Mouse (Mus musculus): ENCODE measurements around the gene Fkbp14. TPM values are rescaled to one million over a fixed set of nuclear protein-coding genes. Genes with fewer than 3 reads are reported as not detected.

The Fkbp14 gene
- polyA plus RNA-seq, 1 experiment from 2014 or later = 8.7 TPM

DNA sequence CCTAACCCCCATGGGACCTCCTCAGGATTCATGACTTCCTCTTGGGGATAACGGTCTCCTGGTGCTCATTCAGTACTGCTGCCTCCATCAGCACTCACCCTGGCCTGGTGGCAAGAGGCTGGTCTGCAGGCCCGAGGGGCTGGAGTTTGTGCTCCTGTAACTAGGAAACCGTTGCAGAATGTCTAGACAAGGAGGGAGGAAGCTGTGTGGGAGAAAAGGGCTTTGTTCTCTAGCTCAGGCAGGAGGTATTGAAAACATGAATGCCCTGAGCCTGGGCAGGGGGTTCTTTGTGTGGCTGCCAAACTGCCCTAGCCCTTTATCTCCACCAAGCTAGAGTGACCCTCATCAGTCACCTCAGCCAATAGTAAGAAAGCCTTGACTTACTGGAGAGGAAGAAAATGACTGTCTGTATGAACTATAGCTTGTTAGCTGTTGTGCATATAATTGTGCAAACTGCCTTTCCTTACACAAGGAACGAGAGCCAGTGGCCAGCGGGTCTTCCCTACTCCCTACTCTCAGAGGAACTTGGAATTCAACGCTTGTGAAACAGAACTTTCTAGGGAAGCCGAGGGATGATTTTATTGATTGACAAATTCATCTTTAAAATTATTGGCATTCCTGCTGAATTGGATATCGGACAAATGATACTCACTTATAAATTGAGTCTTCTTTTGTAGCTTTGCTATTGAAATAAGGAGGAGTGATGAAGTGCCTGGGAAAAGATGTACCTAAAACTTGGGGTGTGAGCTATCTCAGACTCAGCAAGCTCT is 42.6 kb downstream of the Fkbp14 start:
- Histone ChIP-seq H3K36me3 (ENCODE audit: control insufficient read depth, insufficient read depth) (no peaks in the 10 kb centered on the region), H3K27me3 (replicated peaks; ENCODE audit: control insufficient read depth, insufficient read depth, low read length) (no peaks in the 10 kb centered on the region), H3K27ac (ENCODE audit: low read depth, low read length) (no peak overlapping the region), H3K9me3 (ENCODE audit: control insufficient read depth) (no peaks in the 10 kb centered on the region), H3K4me3 (ENCODE audit: low read depth, low read length) (no peak overlapping the region), H3K9ac (ENCODE audit: low read depth, low read length) (no peak overlapping the region), H3K4me2 (replicated peaks; ENCODE audit: low read depth) (no peak overlapping the region), H3K4me1 (replicated peaks; ENCODE audit: control insufficient read depth, insufficient read depth, low read length) (no peaks in the 10 kb centered on the region)
- no peak for ATAC-seq
- WGBS = 75% methylated on average over 8 of the region's 8 CpGs
- TF ChIP-seq CTCF (IDR thresholded peaks at IDR 0.05; ENCODE audit: low read depth) = no peak

DNA sequence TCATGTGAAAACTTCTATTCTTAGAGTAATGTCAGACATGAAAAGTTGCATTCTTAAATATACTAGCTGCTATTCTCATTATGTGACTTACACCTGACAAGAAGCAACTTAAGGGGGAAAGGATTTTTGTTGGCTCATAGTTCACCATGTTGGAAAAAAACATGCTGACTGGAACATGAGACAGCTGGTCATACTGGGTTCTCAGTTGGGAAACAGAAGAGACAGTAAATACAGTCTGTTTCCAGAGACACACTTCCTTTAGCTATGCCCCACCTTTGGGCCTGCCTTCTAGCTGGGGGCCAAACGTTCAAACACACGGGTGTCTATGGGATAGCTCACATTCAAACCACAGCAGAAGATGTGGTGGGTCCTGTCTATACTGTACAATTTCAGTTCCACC is 43.5 kb downstream of the Fkbp14 start:
- 70% methylated on average over 2 of the region's 2 CpGs for WGBS
- Histone ChIP-seq H3K4me2 (replicated peaks; ENCODE audit: low read depth) (no peak overlapping the region), H3K4me3 (ENCODE audit: low read depth, low read length) (no peak overlapping the region), H3K27me3 (replicated peaks; ENCODE audit: control insufficient read depth, insufficient read depth, low read length) (no peaks in the 10 kb centered on the region), H3K9me3 (ENCODE audit: control insufficient read depth) (no peaks in the 10 kb centered on the region), H3K9ac (ENCODE audit: low read depth, low read length) (no peak overlapping the region), H3K36me3 (ENCODE audit: control insufficient read depth, insufficient read depth) (no peaks in the 10 kb centered on the region), H3K4me1 (replicated peaks; ENCODE audit: control insufficient read depth, insufficient read depth, low read length) (no peaks in the 10 kb centered on the region), H3K27ac (ENCODE audit: low read depth, low read length) (no peak overlapping the region)
- no peak for TF ChIP-seq CTCF (IDR thresholded peaks at IDR 0.05; ENCODE audit: low read depth)
- ATAC-seq = no peak

DNA sequence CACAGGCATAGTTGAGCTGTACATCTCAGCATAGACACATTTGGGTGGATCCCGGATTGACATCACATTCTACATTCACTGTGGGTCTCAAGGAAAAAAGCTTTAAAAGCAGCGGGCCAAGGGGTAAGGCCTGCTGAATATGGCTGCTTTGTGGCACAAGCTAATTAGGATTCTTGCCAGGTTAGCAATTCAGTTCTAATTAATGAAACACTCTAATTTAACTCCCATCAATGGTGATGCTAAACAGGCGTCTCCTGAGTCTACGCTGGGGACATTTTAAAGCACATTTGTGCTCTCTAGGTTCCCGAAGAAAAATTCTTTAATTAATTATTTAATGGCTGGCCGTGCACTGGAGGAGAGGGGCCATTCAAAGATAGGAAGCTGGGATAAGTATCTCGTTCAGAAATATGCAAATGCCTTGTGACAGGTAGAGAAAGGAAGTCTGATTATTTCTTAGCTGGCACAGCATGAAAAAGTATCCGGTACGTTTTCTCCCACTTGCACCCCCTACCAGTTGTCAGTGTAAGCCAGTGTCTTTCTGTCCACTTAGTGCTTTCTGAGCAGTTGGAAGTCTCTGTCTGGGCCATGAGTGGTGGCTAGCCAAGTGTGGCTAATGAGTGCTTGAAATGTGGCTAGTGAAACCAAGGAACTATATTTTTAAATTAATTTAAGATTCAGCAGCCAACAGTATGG is 44.2 kb downstream of the Fkbp14 start:
- no peak overlapping the region for H3K4me3 ChIP-seq (ENCODE audit: low read depth, low read length)
- no peak overlapping the region for H3K4me2 ChIP-seq (replicated peaks; ENCODE audit: low read depth)
- no peaks in the 10 kb centered on the region for H3K4me1 ChIP-seq (replicated peaks; ENCODE audit: control insufficient read depth, insufficient read depth, low read length)
- no peak overlapping the region for H3K27ac ChIP-seq (ENCODE audit: low read depth, low read length)
- H3K27me3 ChIP-seq (replicated peaks; ENCODE audit: control insufficient read depth, insufficient read depth, low read length) = no peaks in the 10 kb centered on the region
- H3K36me3 ChIP-seq (ENCODE audit: control insufficient read depth, insufficient read depth) = no peaks in the 10 kb centered on the region
- no peaks in the 10 kb centered on the region for H3K9me3 ChIP-seq (ENCODE audit: control insufficient read depth)
- no peak for TF ChIP-seq CTCF (IDR thresholded peaks at IDR 0.05; ENCODE audit: low read depth)
- no peak overlapping the region for H3K9ac ChIP-seq (ENCODE audit: low read depth, low read length)
- WGBS = 81% methylated on average over 9 of the region's 9 CpGs
- no peak for ATAC-seq

GRCm38 (mm10) chr6:54550801-54551323 is 46.2 kb downstream of the Fkbp14 start:
- Histone ChIP-seq H3K4me1 (replicated peaks; ENCODE audit: control insufficient read depth, insufficient read depth, low read length) (no peaks in the 10 kb centered on the region), H3K36me3 (ENCODE audit: control insufficient read depth, insufficient read depth) (no peaks in the 10 kb centered on the region)
- TF ChIP-seq CTCF (IDR thresholded peaks at IDR 0.05; ENCODE audit: low read depth) = no peak

GRCm38 (mm10) chr6:54549311-54549710 is 47.8 kb downstream of the Fkbp14 start:
- 71% methylated on average over 4 of the region's 4 CpGs for WGBS
- no peak for ATAC-seq
- TF ChIP-seq CTCF (IDR thresholded peaks at IDR 0.05; ENCODE audit: low read depth) = no peak

More at GRCm38 (mm10) chr6:54550801-54551323, 46.2 kb downstream of the Fkbp14 start:
- Histone ChIP-seq H3K9me3 (ENCODE audit: control insufficient read depth) (no peaks in the 10 kb centered on the region), H3K27me3 (replicated peaks; ENCODE audit: control insufficient read depth, insufficient read depth, low read length) (no peaks in the 10 kb centered on the region), H3K4me2 (replicated peaks; ENCODE audit: low read depth) (no peak overlapping the region), H3K4me3 (ENCODE audit: low read depth, low read length) (no peak overlapping the region), H3K27ac (ENCODE audit: low read depth, low read length) (no peak overlapping the region), H3K9ac (ENCODE audit: low read depth, low read length) (no peak overlapping the region)
- ATAC-seq = no peak
- WGBS = 69% methylated on average over 6 of the region's 7 CpGs

DNA sequence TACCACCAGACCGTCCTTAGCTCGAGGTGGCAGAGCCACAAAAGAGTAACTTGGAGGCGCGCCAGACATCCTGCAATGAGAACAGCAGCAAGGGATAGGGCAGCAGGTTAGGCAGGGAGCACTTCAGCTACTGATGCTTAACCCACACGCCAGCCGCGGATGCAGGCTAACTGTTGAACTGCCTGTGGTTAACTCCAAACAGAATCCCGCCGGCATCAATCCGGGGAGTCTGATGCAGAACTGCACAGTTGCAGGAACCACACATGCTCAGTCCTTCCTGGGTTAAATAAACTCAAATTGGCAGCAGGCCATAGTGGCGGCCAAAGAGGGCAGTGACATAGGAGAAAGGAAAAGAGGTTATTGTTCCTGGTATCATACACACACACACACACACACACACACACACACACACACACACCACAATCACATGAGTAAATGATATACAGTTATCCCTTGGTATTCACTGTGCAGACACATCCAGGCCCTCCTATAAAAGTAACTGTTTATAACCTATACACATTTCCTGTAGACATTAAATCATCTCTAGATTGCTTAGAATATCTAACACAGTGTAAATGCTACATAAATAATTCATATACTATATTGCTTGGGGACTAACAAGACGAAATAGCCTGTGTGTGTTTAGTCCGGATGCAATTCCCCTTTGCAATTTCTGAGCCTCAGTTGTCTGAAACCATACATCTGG is 48.6 kb downstream of the Fkbp14 start:
- ATAC-seq = no peak
- Histone ChIP-seq H3K27ac (ENCODE audit: low read depth, low read length) (no peak overlapping the region), H3K4me1 (replicated peaks; ENCODE audit: control insufficient read depth, insufficient read depth, low read length) (no peaks in the 10 kb centered on the region), H3K36me3 (ENCODE audit: control insufficient read depth, insufficient read depth) (no peaks in the 10 kb centered on the region), H3K27me3 (replicated peaks; ENCODE audit: control insufficient read depth, insufficient read depth, low read length) (no peaks in the 10 kb centered on the region), H3K4me2 (replicated peaks; ENCODE audit: low read depth) (no peak overlapping the region), H3K9me3 (ENCODE audit: control insufficient read depth) (no peaks in the 10 kb centered on the region), H3K4me3 (ENCODE audit: low read depth, low read length) (no peak overlapping the region), H3K9ac (ENCODE audit: low read depth, low read length) (no peak overlapping the region)
- no peak for TF ChIP-seq CTCF (IDR thresholded peaks at IDR 0.05; ENCODE audit: low read depth)
- WGBS = 59% methylated on average over 13 of the region's 13 CpGs

More at GRCm38 (mm10) chr6:54549311-54549710, 47.8 kb downstream of the Fkbp14 start:
- Histone ChIP-seq H3K4me1 (replicated peaks; ENCODE audit: control insufficient read depth, insufficient read depth, low read length) (no peaks in the 10 kb centered on the region), H3K27ac (ENCODE audit: low read depth, low read length) (no peak overlapping the region), H3K27me3 (replicated peaks; ENCODE audit: control insufficient read depth, insufficient read depth, low read length) (no peaks in the 10 kb centered on the region), H3K4me2 (replicated peaks; ENCODE audit: low read depth) (no peak overlapping the region), H3K36me3 (ENCODE audit: control insufficient read depth, insufficient read depth) (no peaks in the 10 kb centered on the region), H3K9ac (ENCODE audit: low read depth, low read length) (no peak overlapping the region), H3K9me3 (ENCODE audit: control insufficient read depth) (no peaks in the 10 kb centered on the region), H3K4me3 (ENCODE audit: low read depth, low read length) (no peak overlapping the region)

Data from intestine, postnatal 0 days (tissue).